Mouse (Mus musculus) frontal cortex, postnatal 14 days (tissue): ENCODE measurements around the gene Isoc2a.
A peak's percentile ranks its signal among the peaks of the same experiment; 100 is the strongest.

Experiments
- DNase-seq, 2 experiments: peaks; one replicate each; pipeline ENCODE4 v3.0.0; 2022; ENCODE audit warnings: low spot score in 2 of 2

Gene Isoc2a

GRCm38 (mm10) chr7:4915669-4916416 is 38.9 kb downstream of the Isoc2a start:
- no peak for DNase-seq

GRCm38 (mm10) chr7:4917494-4917893 is 40.5 kb downstream of the Isoc2a start:
- no peak for DNase-seq

DNA sequence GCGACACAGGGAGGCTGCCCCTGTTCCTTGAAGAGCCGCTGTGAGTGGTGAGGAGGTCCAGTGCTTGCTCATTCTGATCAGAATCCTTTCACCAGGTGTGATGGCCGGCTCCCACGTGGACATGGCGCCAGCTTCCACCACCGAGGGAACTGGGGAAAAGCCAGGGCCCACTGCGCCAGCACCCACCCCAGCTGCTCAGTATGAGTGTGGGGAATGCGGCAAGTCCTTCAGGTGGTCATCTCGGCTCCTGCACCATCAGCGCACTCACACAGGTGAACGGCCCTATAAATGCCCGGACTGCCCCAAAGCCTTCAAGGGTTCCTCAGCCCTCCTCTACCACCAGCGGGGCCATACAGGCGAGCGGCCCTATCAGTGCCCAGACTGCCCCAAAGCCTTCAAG is 41.7 kb downstream of the Isoc2a start:
- DNase-seq = no peak

- no peak for DNase-seq
Observed at GRCm38 (mm10) chr7:4919096-4919495, 42.1 kb downstream of the Isoc2a start.

- DNase-seq = no peak
Observed at GRCm38 (mm10) chr7:4919971-4920370, 43.0 kb downstream of the Isoc2a start.

DNA sequence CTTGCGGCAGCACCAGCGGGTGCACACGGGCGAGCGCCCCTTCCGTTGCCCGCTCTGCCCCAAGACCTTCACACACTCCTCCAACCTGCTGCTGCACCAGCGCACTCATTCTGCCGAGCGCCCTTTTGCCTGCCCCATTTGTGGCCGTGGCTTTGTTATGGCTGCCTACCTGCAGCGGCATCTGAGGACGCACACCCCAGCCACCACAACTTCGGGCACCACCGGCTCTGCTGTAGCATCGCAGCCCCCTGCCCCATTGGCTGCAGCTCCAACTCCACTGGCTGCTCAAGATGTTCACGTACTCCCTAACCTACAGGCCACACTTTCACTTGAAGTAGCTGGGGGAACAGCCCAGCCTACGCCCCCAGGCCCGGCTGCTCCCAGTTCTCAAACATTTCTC is 43.5 kb downstream of the Isoc2a start:
- no peak for DNase-seq

GRCm38 (mm10) chr7:4920976-4921823 is 44.2 kb downstream of the Isoc2a start:
- no peak for DNase-seq

DNA sequence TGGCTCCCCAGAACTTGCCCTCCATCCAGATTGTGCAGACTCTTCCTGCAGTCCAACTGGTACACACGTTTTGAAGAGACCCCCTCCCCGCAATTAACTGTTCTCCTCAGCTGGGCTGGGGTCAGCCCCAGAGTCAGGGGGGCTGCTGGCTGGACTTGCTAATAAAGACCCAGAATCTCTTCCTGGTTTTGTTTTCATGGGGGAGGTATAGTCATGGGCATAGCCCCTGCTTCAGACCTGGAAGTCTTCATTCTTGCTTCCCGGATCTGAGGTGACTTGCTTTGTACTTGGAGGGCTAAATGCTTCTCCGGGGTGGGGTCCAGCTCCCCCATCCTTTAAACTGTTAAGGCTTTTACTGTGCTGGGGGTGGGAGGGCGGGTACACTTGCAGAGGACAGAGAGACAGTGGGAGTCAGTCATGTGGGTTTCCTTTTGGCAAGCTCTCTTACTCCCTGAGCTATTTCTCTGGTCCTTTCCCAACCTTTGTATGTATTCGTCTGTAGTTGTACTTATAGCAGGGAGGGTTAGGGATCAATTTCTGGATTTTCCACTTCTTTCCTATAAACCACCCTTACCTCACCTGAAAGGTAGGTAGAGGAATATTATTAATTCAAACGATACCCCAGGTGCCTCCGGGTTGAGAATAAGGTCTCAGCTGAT is 45.0 kb downstream of the Isoc2a start, which contains the start of gene Nat14:
Nat14 (plus strand) TSS at position 205 of the 659 bp plus-strand sequence.
- no peak for DNase-seq

DNA sequence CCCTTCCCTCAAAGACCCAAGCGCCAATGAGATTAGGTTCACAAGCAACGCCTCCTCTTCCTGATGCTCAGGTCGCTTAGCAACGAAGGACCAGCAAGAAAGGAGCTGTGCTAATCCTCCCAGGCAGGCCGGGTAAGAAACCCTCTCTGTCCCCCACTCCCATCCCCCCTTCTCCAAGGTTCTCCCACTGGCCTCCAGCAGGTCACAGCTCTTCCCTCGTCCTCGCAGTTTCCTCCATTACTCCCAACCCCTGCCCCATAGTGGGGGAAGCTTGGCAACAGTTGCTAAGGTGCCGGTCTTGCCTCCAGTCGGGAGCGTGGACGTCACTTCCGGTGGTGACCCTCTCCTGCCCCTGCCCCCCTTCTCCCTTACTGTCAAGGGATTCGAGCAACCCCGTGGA is 45.6 kb downstream of the Isoc2a start:
- peak; percentile 87 to 91 for DNase-seq

DNA sequence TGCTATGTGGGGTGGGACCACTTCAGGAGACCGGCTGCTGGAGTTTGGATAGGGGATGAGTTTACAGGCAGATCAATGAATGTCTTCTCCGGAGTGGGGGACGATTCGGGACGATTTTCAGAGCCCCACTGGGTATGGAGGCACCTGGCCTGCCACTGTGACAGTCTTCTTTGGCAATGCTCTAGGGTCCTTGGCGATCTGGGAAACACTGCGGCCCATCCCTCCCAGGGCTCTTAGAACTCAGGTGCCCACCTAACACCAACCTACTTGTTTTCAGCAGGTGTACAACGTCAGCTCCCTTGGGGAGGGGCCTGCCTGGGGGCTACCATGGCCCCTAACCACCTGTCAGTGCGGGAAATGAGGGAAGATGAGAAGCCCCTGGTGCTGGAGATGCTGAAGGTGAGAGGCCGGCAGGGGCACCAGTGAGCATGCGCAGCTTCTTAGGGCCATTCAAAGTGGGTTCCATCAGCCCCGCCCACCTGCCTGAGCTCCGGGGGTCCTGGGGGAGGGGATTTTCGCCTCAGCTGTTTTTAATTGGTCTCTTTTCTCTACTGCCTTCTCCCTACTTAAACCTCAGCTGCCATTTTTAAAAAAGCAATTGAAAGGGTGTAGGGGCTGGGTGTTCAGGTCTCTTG is 46.1 kb downstream of the Isoc2a start:
- peak; percentile 73 to 78 for DNase-seq

DNA sequence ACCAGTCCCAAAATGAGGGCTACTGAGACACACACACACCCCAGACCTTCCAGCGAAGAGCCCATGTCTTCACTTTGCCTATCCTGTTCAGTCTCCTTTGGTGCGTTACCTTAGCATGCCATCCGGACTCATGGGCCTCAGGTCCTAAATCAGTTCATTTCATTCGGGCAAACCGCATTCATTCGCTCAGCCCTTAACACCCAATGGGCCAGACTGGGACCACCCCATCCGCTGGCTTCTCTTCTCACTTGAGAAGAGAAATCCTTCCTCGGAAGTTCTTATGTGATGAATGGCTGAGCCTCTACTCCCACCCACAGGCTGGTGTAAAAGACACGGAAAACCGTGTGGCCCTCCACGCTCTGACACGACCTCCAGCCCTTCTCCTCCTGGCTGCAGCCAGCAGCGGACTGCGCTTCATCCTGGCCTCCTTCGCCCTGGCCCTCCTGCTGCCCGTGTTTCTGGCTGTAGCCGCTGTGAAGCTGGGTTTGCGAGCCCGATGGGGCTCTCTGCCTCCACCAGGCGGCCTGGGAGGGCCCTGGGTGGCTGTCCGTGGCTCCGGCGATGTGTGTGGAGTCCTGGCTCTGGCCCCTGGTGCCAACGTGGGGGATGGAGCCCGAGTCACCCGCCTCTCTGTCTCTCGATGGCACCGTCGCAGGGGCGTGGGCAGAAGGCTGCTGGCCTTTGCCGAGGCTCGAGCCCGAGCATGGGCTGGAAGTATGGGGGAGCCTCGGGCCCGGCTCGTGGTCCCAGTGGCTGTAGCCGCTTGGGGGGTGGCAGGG is 46.8 kb downstream of the Isoc2a start:
- peak; percentile 43 to 60 for DNase-seq

GRCm38 (mm10) chr7:4924483-4924882 is 47.5 kb downstream of the Isoc2a start:
- no peak for DNase-seq

DNA sequence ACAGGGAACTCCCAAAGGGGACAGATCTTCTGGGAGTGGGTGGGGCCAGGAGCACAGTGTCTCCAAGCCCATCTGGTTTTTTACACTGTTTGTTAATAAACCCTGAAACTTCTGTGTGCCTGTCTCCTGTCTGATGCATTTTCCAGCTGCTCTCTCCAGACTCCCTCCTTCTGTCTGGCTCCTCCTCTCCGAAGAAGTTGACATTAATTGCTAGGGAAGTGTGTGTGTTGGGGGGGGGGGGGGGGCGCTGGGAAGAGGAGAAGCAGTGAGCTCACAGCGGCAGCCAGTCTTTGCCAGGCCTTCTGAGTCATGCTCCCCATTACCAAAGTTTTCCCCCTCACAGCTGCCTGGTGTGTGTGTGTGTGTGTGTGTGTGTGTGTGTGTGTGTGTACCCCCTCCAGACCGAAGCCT is 47.9 kb downstream of the Isoc2a start:
- DNase-seq = no peak

DNA sequence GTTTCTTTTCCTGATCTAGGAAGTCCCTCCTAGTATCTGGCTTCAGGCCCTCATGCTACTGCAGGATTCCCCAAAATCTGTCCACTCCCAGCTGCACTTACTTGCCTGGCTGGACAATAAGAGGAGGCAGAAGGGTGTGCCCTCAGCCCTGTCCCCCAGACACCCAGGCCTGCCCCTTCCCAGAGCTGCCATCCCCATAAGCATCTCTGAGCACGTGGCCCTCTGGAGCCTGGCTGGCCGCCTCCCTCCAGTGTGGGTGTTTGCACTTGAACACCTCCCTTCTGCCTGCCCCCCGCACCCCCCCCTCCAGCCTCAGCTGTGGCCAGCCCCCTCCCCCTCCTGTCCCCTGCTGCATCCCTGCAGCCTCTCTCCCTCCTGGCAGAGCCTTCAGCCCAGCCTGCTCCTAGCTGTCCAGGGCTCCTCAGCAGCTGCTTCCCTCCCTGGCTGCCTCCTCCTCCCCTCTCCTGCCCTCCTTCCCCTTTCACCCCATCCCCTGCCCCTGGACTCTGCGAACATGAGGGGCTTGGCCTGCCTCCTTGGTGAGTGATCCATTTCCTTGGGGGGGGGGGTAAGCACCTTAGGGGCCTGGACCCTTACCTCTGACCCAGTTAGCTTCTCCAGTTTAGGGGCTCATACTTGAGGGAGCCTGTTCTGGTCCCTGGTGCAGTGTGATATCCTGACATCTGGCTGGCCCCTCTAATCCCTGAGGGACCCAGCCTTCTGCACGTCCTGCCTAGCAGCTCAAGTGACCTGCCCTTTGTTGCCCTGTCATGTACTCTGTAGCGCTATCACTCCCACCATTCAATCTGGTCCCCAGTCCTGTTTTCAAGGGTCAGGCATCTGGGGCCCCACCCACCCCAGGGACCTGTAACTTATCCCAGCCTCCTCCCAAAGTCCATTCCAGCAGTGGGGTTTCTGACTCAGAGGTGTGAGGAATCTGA is 48.8 kb downstream of the Isoc2a start, which contains the start of gene Ssc5d:
Ssc5d (plus strand) TSS at position 345 of the 941 bp plus-strand sequence.
- DNase-seq = no peak

GRCm38 (mm10) chr7:4926849-4927248 is 49.9 kb downstream of the Isoc2a start:
- no peak for DNase-seq

- DNase-seq = no peak
Observed at GRCm38 (mm10) chr7:4927711-4928110, 50.8 kb downstream of the Isoc2a start.

DNA sequence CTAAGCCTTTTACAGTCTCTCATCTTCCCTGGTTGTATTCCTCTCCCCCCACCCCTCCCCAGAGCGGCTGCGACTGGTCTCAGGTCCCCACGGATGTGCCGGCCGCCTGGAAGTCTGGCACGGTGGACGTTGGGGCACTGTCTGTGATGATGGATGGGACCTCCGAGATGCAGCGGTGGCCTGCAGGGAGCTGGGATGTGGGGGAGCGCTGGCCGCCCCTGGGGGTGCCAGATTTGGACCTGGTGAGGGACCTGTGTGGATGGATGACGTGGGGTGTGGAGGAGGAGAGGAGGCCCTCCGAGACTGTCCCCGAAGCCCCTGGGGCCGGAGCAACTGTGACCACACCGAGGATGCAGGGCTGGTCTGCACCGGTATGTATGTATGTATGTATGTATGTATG is 51.4 kb downstream of the Isoc2a start:
- no peak for DNase-seq

DNA sequence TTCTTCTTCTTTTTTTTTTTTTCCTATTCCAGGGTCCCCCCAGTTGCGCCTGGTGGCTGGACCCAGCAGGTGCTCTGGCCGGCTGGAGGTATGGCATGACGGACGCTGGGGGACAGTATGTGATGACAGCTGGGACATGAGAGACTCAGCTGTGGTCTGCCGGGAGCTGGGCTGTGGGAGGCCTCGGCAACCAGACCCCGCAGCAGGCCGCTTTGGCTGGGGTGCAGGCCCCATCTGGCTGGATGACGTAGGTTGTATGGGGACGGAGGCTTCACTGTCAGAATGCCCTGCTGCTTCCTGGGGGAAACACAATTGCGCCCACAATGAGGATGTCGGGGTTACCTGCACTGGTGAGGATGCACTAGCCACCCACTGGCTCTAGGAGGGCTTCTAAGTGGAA is 56.1 kb downstream of the Isoc2a start:
- no peak for DNase-seq

DNA sequence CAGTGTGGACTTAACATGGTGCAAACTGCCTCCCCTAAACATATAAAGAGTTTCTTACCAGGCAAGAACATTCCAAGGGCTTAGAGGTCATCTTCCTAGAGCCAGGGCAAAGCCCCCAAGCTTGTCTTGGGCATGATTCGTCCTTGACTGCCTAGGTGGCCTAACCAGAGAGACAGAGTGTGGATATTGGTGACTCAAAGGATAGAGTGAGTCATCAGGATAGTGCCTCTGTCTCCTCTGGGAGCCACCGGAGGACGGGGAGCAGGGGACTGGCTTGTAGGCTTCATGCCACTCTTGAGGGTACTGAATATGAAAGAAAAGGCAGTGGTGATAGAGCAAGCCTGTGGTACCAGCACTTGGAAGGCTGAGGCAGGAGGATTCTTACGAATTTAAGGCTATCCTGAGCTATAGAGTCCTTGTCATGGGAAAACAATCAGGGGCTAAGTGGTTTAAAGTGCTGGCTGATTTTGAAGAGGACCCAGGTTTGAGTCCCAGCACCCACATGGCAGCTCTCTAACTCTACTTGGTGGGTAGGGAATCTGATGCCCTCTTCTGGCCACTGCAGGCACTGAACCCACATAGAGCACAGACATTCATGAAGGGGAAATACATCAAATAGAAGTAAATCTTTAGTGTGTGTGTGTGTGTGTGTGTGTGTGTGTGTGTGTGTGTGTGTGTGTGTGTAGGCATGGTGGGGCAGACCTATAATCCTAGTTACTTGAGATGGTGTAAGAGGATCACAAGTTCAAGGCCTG is 57.4 kb downstream of the Isoc2a start:
- DNase-seq = no peak
